Mouse (Mus musculus): ENCODE data around the gene Casd1. TPM values are rescaled to one million over a fixed set of nuclear protein-coding genes. Genes with fewer than 3 reads are reported as not detected.

Gene Casd1
- polyA plus RNA-seq, 1 experiment: 6.8 TPM

DNA sequence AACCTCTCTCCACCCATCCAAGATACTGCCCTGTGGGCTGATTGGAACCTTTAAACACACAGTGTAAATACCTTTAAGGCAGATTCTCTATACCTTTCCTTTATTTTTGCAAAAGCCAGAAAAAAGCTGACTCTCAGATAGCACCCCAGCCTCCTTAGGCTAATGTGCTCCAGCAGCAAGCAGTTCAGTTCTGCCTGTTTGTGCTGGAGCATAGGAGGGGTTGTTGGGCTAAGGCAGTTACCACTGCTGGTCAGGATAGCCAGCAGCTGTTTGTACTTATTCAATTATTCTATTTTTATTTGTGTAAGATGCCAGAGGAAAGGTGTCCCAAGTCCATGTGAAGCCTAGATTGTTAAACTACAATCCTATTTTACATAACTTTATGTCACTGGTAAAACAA, 39.0 kb upstream of the Casd1 start:
- peak overlapping the region; percentile 27 for H3K4me2 ChIP-seq (ENCODE audit: low read depth)
- H3ac ChIP-seq (ENCODE audit: control insufficient read depth, insufficient read length): no peak overlapping the region
- H3K36me3 ChIP-seq (ENCODE audit: control insufficient read depth, insufficient read depth): no peaks in the 10 kb centered on the region
- no peaks in the 10 kb centered on the region for H3K27me3 ChIP-seq (ENCODE audit: control insufficient read depth, insufficient read depth, insufficient read length)
- H3K79me2 ChIP-seq (ENCODE audit: control insufficient read depth, insufficient read depth): no peaks in the 10 kb centered on the region
- H3K4me3 ChIP-seq: no peak overlapping the region
- TF ChIP-seq E2F4 (IDR thresholded peaks at IDR 0.05; ENCODE audit: insufficient read depth) (no peak), USF1 (IDR thresholded peaks at IDR 0.05; ENCODE audit: low read depth) (no peak), MYOG (IDR thresholded peaks at IDR 0.05; ENCODE audit: control insufficient read depth in 1 of 3, insufficient read depth in 1 of 3, insufficient read length in 2 of 3, low read depth in 2 of 3) (peak in 1 of 3 experiments; percentile 13), POLR2AphosphoS2 (IDR thresholded peaks at IDR 0.05; ENCODE audit: insufficient read length, low read depth) (no peak), CEBPB (IDR thresholded peaks at IDR 0.05; ENCODE audit: insufficient read depth, poor library complexity, severe bottlenecking) (no peak), REST (IDR thresholded peaks at IDR 0.05; ENCODE audit: insufficient read depth, insufficient read length) (no peak)

DNA sequence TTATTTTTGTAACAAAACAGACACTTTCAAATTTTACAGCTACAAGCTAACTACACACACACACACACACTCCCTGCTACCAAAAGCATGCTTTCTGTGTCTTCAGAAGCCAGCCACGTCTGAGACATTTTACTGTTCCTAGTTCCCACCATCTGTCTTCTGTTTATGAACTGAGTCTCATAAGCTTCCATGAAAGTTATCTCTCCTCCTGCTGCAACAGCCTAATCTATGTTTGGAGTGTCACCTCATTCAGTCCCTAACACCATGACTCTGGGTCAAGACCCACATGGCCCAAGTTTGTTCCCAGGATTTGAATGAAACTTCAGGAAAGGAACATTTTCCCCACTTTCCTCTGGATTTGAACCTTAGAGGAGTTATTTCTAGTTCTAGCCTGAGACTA, 38.2 kb upstream of the Casd1 start:
- Histone ChIP-seq H3K27me3 (ENCODE audit: control insufficient read depth, insufficient read depth, insufficient read length) (no peaks in the 10 kb centered on the region), H3K79me2 (ENCODE audit: control insufficient read depth, insufficient read depth) (no peaks in the 10 kb centered on the region), H3ac (ENCODE audit: control insufficient read depth, insufficient read length) (no peak overlapping the region), H3K36me3 (ENCODE audit: control insufficient read depth, insufficient read depth) (no peaks in the 10 kb centered on the region), H3K4me2 (ENCODE audit: low read depth) (no peak overlapping the region), H3K4me3 (no peak overlapping the region)
- TF ChIP-seq USF1 (IDR thresholded peaks at IDR 0.05; ENCODE audit: low read depth): no peak
- TF ChIP-seq TCF12 (IDR thresholded peaks at IDR 0.05; ENCODE audit: insufficient read depth, poor library complexity, severe bottlenecking): no peak
- no peak for TF ChIP-seq CEBPB (IDR thresholded peaks at IDR 0.05; ENCODE audit: insufficient read depth, poor library complexity, severe bottlenecking)
- TF ChIP-seq REST (IDR thresholded peaks at IDR 0.05; ENCODE audit: insufficient read depth, insufficient read length): no peak
- no peak for TF ChIP-seq POLR2A (IDR thresholded peaks at IDR 0.05; ENCODE audit: insufficient read length, low read depth)
- TF ChIP-seq TCF3 (IDR thresholded peaks at IDR 0.05; ENCODE audit: insufficient read length, low read depth): no peak
- no peak for TF ChIP-seq SRF (IDR thresholded peaks at IDR 0.05; ENCODE audit: control insufficient read depth, insufficient read length, low read depth)
- no peak for TF ChIP-seq MYOD1 (IDR thresholded peaks at IDR 0.05; ENCODE audit: control insufficient read depth in 1 of 3, insufficient read length in 2 of 3, low read depth in 2 of 3)
- TF ChIP-seq E2F4 (IDR thresholded peaks at IDR 0.05; ENCODE audit: insufficient read depth): no peak
- no peak for TF ChIP-seq MYOG (IDR thresholded peaks at IDR 0.05; ENCODE audit: control insufficient read depth in 1 of 3, insufficient read depth in 1 of 3, insufficient read length in 2 of 3, low read depth in 2 of 3)
- no peak for TF ChIP-seq MAX (IDR thresholded peaks at IDR 0.05; ENCODE audit: low read depth)
- no peak for TF ChIP-seq POLR2AphosphoS2 (IDR thresholded peaks at IDR 0.05; ENCODE audit: insufficient read length, low read depth)

DNA sequence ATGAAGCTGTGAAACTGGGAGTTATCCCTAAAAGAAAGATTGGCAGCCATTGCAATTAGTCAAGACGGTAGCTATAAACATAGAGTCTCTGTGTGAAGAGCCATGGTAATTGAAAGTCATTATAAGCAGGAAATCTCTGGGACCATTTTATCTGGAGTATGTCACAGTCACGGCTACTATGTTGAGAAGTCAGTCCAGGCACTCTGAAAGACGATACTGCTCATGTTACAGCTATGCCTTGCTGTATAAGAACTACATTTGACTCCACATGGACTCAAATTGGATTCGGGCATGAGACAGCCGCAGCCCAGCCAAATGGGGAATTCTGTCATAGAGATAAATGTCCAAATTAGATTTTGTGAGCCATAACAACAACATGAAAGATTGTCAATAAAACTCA, 37.2 kb upstream of the Casd1 start:
- TF ChIP-seq TCF3 (IDR thresholded peaks at IDR 0.05; ENCODE audit: insufficient read length, low read depth) (no peak), MAX (IDR thresholded peaks at IDR 0.05; ENCODE audit: low read depth) (no peak), USF1 (IDR thresholded peaks at IDR 0.05; ENCODE audit: low read depth) (no peak), MYOD1 (IDR thresholded peaks at IDR 0.05; ENCODE audit: control insufficient read depth in 1 of 3, insufficient read length in 2 of 3, low read depth in 2 of 3) (no peak), POLR2AphosphoS2 (IDR thresholded peaks at IDR 0.05; ENCODE audit: insufficient read length, low read depth) (no peak), POLR2A (IDR thresholded peaks at IDR 0.05; ENCODE audit: insufficient read length, low read depth) (no peak), E2F4 (IDR thresholded peaks at IDR 0.05; ENCODE audit: insufficient read depth) (no peak), REST (IDR thresholded peaks at IDR 0.05; ENCODE audit: insufficient read depth, insufficient read length) (no peak), CEBPB (IDR thresholded peaks at IDR 0.05; ENCODE audit: insufficient read depth, poor library complexity, severe bottlenecking) (no peak), MYOG (IDR thresholded peaks at IDR 0.05; ENCODE audit: control insufficient read depth in 1 of 3, insufficient read depth in 1 of 3, insufficient read length in 2 of 3, low read depth in 2 of 3) (no peak), SRF (IDR thresholded peaks at IDR 0.05; ENCODE audit: control insufficient read depth, insufficient read length, low read depth) (no peak), TCF12 (IDR thresholded peaks at IDR 0.05; ENCODE audit: insufficient read depth, poor library complexity, severe bottlenecking) (no peak)
- H3ac ChIP-seq (ENCODE audit: control insufficient read depth, insufficient read length): no peak overlapping the region
- no peak overlapping the region for H3K4me2 ChIP-seq (ENCODE audit: low read depth)
- H3K4me3 ChIP-seq: no peak overlapping the region
- H3K27me3 ChIP-seq (ENCODE audit: control insufficient read depth, insufficient read depth, insufficient read length): no peaks in the 10 kb centered on the region
- H3K36me3 ChIP-seq (ENCODE audit: control insufficient read depth, insufficient read depth): no peaks in the 10 kb centered on the region
- H3K79me2 ChIP-seq (ENCODE audit: control insufficient read depth, insufficient read depth): no peaks in the 10 kb centered on the region

DNA sequence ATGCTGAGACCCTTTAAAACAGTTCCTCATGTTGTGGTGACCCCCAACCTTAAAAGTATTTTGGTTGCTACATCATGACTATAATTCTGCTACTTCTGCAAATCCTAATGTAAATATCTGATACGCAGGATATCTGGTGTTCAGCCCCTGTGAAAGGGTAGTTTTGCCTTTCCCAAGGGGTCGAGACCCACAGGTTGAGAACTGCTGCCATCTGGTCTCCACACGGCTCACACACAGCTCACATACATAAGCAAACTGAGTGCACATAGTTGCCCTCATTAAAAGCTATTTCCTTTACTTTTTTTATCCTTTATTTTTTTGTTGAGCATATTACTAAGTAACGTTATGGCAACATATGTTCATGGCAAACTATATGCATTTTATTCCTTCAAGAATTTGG, 30.2 kb upstream of the Casd1 start:
- no peak overlapping the region for H3K4me2 ChIP-seq (ENCODE audit: low read depth)
- H3K4me3 ChIP-seq: no peak overlapping the region
- no peaks in the 10 kb centered on the region for H3K36me3 ChIP-seq (ENCODE audit: control insufficient read depth, insufficient read depth)
- H3K27me3 ChIP-seq (ENCODE audit: control insufficient read depth, insufficient read depth, insufficient read length): peaks cover 7% of the 10 kb centered on the region
- H3ac ChIP-seq (ENCODE audit: control insufficient read depth, insufficient read length): no peak overlapping the region
- H3K79me2 ChIP-seq (ENCODE audit: control insufficient read depth, insufficient read depth): no peaks in the 10 kb centered on the region
- TF ChIP-seq MYOG (IDR thresholded peaks at IDR 0.05; ENCODE audit: control insufficient read depth in 1 of 3, insufficient read depth in 1 of 3, insufficient read length in 2 of 3, low read depth in 2 of 3) (no peak), TCF12 (IDR thresholded peaks at IDR 0.05; ENCODE audit: insufficient read depth, poor library complexity, severe bottlenecking) (no peak), MYOD1 (IDR thresholded peaks at IDR 0.05; ENCODE audit: control insufficient read depth in 1 of 3, insufficient read length in 2 of 3, low read depth in 2 of 3) (no peak), E2F4 (IDR thresholded peaks at IDR 0.05; ENCODE audit: insufficient read depth) (no peak), TCF3 (IDR thresholded peaks at IDR 0.05; ENCODE audit: insufficient read length, low read depth) (no peak), POLR2AphosphoS2 (IDR thresholded peaks at IDR 0.05; ENCODE audit: insufficient read length, low read depth) (no peak), SRF (IDR thresholded peaks at IDR 0.05; ENCODE audit: control insufficient read depth, insufficient read length, low read depth) (no peak), USF1 (IDR thresholded peaks at IDR 0.05; ENCODE audit: low read depth) (no peak), MAX (IDR thresholded peaks at IDR 0.05; ENCODE audit: low read depth) (no peak), REST (IDR thresholded peaks at IDR 0.05; ENCODE audit: insufficient read depth, insufficient read length) (no peak), CEBPB (IDR thresholded peaks at IDR 0.05; ENCODE audit: insufficient read depth, poor library complexity, severe bottlenecking) (no peak), POLR2A (IDR thresholded peaks at IDR 0.05; ENCODE audit: insufficient read length, low read depth) (no peak)

DNA sequence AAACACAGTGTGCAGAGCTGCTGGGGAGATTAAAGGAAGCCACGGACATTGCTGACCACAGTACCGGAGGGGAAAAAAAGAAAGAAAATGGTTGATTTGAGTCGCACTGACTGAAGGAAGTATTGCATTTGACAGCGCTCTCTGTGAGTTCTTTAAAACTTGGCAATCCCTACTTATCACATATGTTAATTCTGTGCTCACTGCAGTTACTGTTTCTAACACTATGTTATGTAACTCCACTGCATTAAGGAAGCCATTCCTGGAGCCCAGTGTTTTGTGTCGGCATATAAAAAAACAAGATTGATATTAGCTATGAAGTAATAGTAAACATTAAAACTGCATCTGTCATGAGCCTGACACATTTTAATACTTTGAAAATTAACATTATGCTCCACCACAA, 22.9 kb upstream of the Casd1 start:
- H3K4me3 ChIP-seq: no peak overlapping the region
- no peak overlapping the region for H3K4me2 ChIP-seq (ENCODE audit: low read depth)
- peaks cover 5% of the 10 kb centered on the region for H3K27me3 ChIP-seq (ENCODE audit: control insufficient read depth, insufficient read depth, insufficient read length)
- H3K36me3 ChIP-seq (ENCODE audit: control insufficient read depth, insufficient read depth): no peaks in the 10 kb centered on the region
- no peaks in the 10 kb centered on the region for H3K79me2 ChIP-seq (ENCODE audit: control insufficient read depth, insufficient read depth)
- H3ac ChIP-seq (ENCODE audit: control insufficient read depth, insufficient read length): no peak overlapping the region
- no peak for TF ChIP-seq REST (IDR thresholded peaks at IDR 0.05; ENCODE audit: insufficient read depth, insufficient read length)
- no peak for TF ChIP-seq MYOD1 (IDR thresholded peaks at IDR 0.05; ENCODE audit: control insufficient read depth in 1 of 3, insufficient read length in 2 of 3, low read depth in 2 of 3)
- TF ChIP-seq E2F4 (IDR thresholded peaks at IDR 0.05; ENCODE audit: insufficient read depth): no peak
- TF ChIP-seq MYOG (IDR thresholded peaks at IDR 0.05; ENCODE audit: control insufficient read depth in 1 of 3, insufficient read depth in 1 of 3, insufficient read length in 2 of 3, low read depth in 2 of 3): no peak
- no peak for TF ChIP-seq TCF12 (IDR thresholded peaks at IDR 0.05; ENCODE audit: insufficient read depth, poor library complexity, severe bottlenecking)
- TF ChIP-seq TCF3 (IDR thresholded peaks at IDR 0.05; ENCODE audit: insufficient read length, low read depth): no peak
- no peak for TF ChIP-seq POLR2A (IDR thresholded peaks at IDR 0.05; ENCODE audit: insufficient read length, low read depth)
